Mouse (Mus musculus) heart, adult 2 months (tissue): ENCODE measurements around the gene Foxp1. TPM values are rescaled to one million over a fixed set of nuclear protein-coding genes. Genes with fewer than 3 reads are reported as not detected.

Source experiments
- DNase-seq, 2 experiments: peaks; one replicate each; pipeline ENCODE4 v3.0.0; 2021
- H3K27ac ChIP-seq: fragments of 200-600 bp; 2 replicates; pipeline ENCODE4 v1.8.1; 2022
- H3K27me3 ChIP-seq: fragments of 200-500 bp; 2 replicates; pipeline ENCODE4 v1.6.1; 2012; ENCODE audit warnings: mild to moderate bottlenecking, low read length, inconsistent platforms, mixed read lengths; ENCODE audit not compliant: control insufficient read depth, insufficient read depth
- H3K36me3 ChIP-seq: fragments of 200-500 bp; 2 replicates; pipeline ENCODE4 v1.6.1; 2012; ENCODE audit warnings: low read length, inconsistent platforms; ENCODE audit not compliant: control insufficient read depth, insufficient read depth
- H3K4me1 ChIP-seq: fragments of 200-500 bp; 2 replicates; pipeline ENCODE4 v1.6.1; 2011; ENCODE audit warnings: low read length; ENCODE audit not compliant: control insufficient read depth, insufficient read depth
- H3K4me3 ChIP-seq: fragments of 200-600 bp; 2 replicates; pipeline ENCODE4 v1.8.1; 2022
- H3K79me2 ChIP-seq: fragments of 200-500 bp; replicated peaks from 2 replicates; pipeline ENCODE4 v1.6.1; 2012; ENCODE audit warnings: mild to moderate bottlenecking, inconsistent platforms, low read length, moderate library complexity, mixed read lengths; ENCODE audit not compliant: control insufficient read depth, insufficient read depth
- H3K9ac ChIP-seq: fragments of 200-500 bp; 2 replicates; pipeline ENCODE4 v1.6.1; 2012; ENCODE audit warnings: low read depth, mild to moderate bottlenecking, control low read depth, inconsistent platforms, low read length, mixed read lengths
- CTCF ChIP-seq: fragments of 200-600 bp; IDR thresholded peaks from 2 replicates; pipeline ENCODE4 v1.8.1; 2022; ENCODE audit warnings: antibody characterized with exemption, mild to moderate bottlenecking, moderate library complexity
- EP300 ChIP-seq: fragments of 200-500 bp; IDR thresholded peaks from 2 replicates; pipeline ENCODE4 v1.6.1; 2011; ENCODE audit warnings: low read depth, low read length, control low read depth; ENCODE audit not compliant: insufficient read depth
- POLR2A ChIP-seq: fragments of 200-500 bp; IDR thresholded peaks from 2 replicates; pipeline ENCODE4 v1.6.1; 2011; ENCODE audit warnings: mild to moderate bottlenecking, low read depth, low read length, control low read depth; ENCODE audit not compliant: insufficient read depth
- WGBS: fragments of 180-500 bp; shearing (Covaris S2); methylation state at CpG from one replicate; pipeline ENCODE4 v1.1.7; 2018; 5-methylcytosine and 5-hydroxymethylcytosine counted together
- intact Hi-C: fragments of 180-260 bp; cut with DNase I; formaldehyde crosslinking; loops from one replicate; pipeline ENCODE4 v1.15.1; 2025
- polyA plus RNA-seq: library from polyadenylated mRNA; depleted of rRNA; stranded (reverse); fragments of >200 nt; gene quantifications from 2 replicates; pipeline ENCODE4 v1.2.3, GENCODE M21; 2012
- total RNA-seq, 2 experiments: library from RNA; stranded (reverse); gene quantifications; 2 replicates each; pipeline ENCODE4 v1.2.3; 2021

Gene Foxp1
- total and polyA plus RNA-seq, 3 experiments, result 22.9 to 31.6 (median 26.4) TPM

DNA sequence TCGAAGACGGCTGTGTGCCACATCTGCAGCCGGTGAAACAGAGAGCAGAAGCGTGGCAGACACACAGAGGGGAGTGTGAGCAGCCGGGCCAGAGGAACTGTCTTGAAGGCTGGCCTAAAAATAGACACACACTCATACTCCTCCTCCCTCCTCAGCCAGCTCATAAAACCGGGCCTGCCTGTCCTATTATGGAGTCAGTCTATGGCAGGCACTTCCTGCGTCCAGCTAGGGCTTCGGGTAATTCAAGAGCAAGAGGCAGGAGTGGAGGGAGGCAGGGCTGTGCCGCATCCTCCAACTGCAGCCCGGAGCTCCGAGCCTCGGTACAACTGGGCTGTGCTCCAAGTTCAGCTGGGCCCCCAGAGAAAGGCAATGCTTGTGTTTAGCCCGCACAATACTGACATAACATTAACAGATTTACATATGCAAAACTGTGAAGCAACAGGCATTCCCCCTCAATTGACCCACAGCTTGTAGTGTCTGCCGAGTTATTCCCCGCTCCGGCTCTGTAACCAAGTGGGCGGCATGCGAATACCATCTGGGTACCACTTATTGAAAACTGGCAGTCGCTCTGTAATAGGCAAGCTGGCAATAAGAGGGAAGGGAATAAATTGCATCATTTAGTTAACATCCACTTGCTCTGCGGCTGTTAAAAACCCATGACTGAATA is 37.2 kb downstream of the Foxp1 start:
- peak overlapping the region; percentile 73 for H3K27ac ChIP-seq
- DNase-seq, result peak; percentile 76 to 86
- H3K9ac ChIP-seq, result peak overlapping the region; percentile 42
- TF ChIP-seq POLR2A (no peak), CTCF (no peak), EP300 (0 out of 2 replicates have a peak, but pooled peaks have one; percentile 19)
- H3K27me3 ChIP-seq, result no peaks in the 10 kb centered on the region
- 15% methylated on average over 20 of the region's 20 CpGs for WGBS
- H3K4me1 ChIP-seq, result peaks cover 7% of the 10 kb centered on the region
- H3K79me2 ChIP-seq, result no peaks in the 10 kb centered on the region
- peak overlapping the region; percentile 27 for H3K4me3 ChIP-seq
- H3K36me3 ChIP-seq, result no peaks in the 10 kb centered on the region
- intact Hi-C loops, result loop anchor here (5.0 kb wide), 1 partner anchor 37 kb away; the partner anchor contains the start of gene Foxp1

DNA sequence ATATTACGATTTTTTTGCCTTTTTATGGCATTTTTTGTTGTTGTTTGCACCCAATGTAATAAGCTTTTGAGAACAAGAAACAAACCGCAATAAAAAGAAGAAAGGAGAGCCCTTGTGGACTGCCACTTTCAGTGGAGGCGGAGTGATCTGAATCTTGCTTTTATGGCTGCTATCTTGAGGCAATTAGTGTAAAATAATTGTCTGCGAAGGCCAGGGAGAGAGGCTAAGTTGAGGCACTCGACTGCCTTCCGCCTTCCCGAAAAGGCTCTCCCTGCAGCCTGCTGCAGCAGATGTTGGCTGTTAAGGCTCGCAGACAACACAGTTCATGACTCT is 37.7 kb downstream of the Foxp1 start:
- DNase-seq, result no peak
- no peaks in the 10 kb centered on the region for H3K79me2 ChIP-seq
- H3K4me3 ChIP-seq, result peak overlapping the region; percentile 27
- H3K27me3 ChIP-seq, result no peaks in the 10 kb centered on the region
- TF ChIP-seq POLR2A (no peak), CTCF (no peak), EP300 (no peak)
- WGBS, result 14% methylated on average over 8 of the region's 8 CpGs
- H3K4me1 ChIP-seq, result peaks cover 7% of the 10 kb centered on the region
- no peaks in the 10 kb centered on the region for H3K36me3 ChIP-seq
- intact Hi-C loops, result loop anchor here (5.0 kb wide), 1 partner anchor 37 kb away; the partner anchor contains the start of gene Foxp1
- H3K27ac ChIP-seq, result peak overlapping the region; percentile 73
- peak overlapping the region; percentile 5 for H3K9ac ChIP-seq

DNA sequence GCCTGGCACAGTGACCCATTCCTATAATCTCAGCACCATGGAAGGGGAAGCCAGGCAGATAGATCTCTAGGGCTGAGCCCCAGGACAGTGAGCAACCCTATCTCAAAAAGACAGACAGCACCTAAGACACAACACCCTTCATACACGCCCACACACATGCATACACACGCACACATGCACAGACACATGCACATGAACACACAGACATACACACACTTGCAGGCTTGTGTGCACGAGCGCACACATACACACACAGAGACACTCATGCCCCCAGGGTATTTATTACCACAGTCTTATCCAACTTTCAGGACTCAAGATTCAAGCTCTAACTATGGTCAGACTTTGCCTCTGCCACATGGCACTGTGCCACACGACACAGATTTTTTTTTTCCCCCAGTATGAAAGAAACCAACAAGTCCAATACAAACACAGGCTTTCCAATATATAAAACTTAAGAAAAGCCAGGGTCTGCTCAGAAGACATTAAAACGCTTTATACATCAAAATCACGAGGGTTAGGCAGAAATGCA is 38.3 kb downstream of the Foxp1 start:
- H3K27ac ChIP-seq, result no peak overlapping the region
- intact Hi-C loops, result no loop called here
- H3K27me3 ChIP-seq, result no peaks in the 10 kb centered on the region
- no peaks in the 10 kb centered on the region for H3K36me3 ChIP-seq
- TF ChIP-seq POLR2A (no peak), EP300 (no peak), CTCF (no peak)
- 73% methylated on average over 7 of the region's 7 CpGs for WGBS
- DNase-seq, result no peak
- no peaks in the 10 kb centered on the region for H3K79me2 ChIP-seq
- H3K9ac ChIP-seq, result no peak overlapping the region
- peaks cover 7% of the 10 kb centered on the region for H3K4me1 ChIP-seq
- H3K4me3 ChIP-seq, result no peak overlapping the region; the same call in 1 of the 2 replicates

DNA sequence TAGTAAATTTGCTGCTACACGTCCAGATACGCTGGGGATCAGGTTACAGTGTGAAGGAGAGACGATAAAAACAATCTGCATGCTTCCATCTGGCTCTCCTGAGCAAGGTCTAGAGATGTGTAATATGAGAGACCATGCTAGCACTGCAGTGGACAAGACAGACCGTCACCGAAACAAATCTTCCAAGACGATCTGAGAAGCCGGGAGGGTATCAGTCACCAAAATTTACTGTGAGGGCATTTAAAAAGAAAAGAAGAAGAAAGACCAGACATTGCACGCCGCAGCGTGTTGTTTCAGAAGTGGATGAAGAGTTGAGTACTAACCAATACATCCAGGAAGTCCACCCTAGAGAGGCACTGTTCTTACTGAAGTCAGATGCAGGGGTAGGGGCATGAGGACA is 39.0 kb downstream of the Foxp1 start:
- Histone ChIP-seq H3K9ac (no peak overlapping the region), H3K27me3 (no peaks in the 10 kb centered on the region), H3K4me1 (peaks cover 7% of the 10 kb centered on the region), H3K4me3 (no peak overlapping the region), H3K27ac (no peak overlapping the region), H3K79me2 (no peaks in the 10 kb centered on the region), H3K36me3 (no peaks in the 10 kb centered on the region)
- intact Hi-C loops, result no loop called here
- TF ChIP-seq EP300, result no peak
- no peak for TF ChIP-seq POLR2A
- TF ChIP-seq CTCF, result no peak
- WGBS, result 88% methylated on average over 10 of the region's 10 CpGs
- DNase-seq, result no peak

DNA sequence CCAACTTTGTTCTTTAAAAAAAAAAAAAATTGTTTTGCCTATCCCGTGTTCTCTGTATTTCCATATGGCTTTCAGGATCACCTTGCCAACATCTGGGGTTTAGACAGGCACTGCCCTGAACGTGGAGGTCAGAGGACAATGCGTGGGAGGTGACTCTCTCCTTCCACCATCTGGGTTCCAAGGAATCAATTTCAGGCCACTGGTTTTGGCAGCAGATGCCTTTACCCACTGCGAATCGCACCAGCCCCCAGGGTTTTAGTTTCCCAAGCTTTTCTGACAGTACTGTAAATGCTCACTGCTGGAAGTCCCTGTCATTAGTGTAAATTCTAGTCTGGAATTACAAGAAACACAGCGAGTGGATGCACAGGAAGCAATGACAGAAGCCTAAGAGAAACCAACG is 41.0 kb downstream of the Foxp1 start:
- intact Hi-C loops, result no loop called here
- no peak overlapping the region for H3K9ac ChIP-seq
- H3K36me3 ChIP-seq, result no peaks in the 10 kb centered on the region
- no peak overlapping the region for H3K27ac ChIP-seq
- DNase-seq, result no peak
- H3K4me3 ChIP-seq, result no peak overlapping the region
- WGBS, result 61% methylated on average over 7 of the region's 7 CpGs
- H3K4me1 ChIP-seq, result peaks cover 7% of the 10 kb centered on the region
- TF ChIP-seq EP300 (no peak), CTCF (no peak), POLR2A (no peak)
- H3K79me2 ChIP-seq, result no peaks in the 10 kb centered on the region
- no peaks in the 10 kb centered on the region for H3K27me3 ChIP-seq

DNA sequence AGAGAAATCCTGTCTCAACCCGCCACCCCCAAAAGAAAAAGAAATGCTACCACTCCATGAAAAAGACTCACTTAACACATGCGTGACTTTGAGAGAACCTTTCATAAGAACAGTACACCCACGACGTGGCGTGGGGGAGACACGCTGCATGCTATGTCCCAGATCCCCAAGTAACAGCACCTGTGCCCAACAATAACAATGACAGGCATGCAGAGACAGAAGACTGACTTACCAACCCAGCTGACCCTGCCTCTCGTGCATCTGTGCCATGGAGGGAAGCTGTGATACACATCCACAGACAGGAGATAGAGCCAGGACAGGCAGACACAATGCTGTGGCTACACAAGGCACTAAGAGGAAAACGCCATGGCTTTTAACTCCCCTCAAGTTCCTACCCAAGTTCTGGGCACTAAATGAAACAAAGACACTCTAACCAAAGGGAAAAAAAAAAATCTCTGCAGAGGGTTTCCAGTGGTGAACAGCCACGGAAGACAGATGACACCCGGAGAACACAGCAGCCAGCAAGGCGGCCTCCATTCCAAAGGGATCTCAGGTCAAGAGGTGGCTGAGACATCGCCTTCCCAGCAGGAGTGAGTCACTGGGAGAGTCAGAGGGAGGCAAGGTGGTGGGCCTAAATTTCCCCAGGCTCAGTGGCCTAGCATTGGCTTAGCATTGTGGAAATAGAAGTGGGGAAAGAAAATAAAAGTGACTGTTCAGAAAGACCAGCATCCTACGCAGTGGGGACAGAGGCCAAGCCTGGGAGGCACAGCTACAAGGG is 43.5 kb downstream of the Foxp1 start:
- Histone ChIP-seq H3K27me3 (no peaks in the 10 kb centered on the region), H3K9ac (no peak overlapping the region), H3K27ac (no peak overlapping the region), H3K4me1 (peaks cover 1% of the 10 kb centered on the region), H3K4me3 (no peak overlapping the region), H3K36me3 (no peaks in the 10 kb centered on the region), H3K79me2 (no peaks in the 10 kb centered on the region)
- intact Hi-C loops, result no loop called here
- no peak for DNase-seq
- TF ChIP-seq POLR2A (no peak), CTCF (no peak), EP300 (no peak)
- WGBS, result 87% methylated on average over 13 of the region's 13 CpGs
